8 mouse cellular contexts compared by ENCODE assay signal in the genomic region with DNA sequence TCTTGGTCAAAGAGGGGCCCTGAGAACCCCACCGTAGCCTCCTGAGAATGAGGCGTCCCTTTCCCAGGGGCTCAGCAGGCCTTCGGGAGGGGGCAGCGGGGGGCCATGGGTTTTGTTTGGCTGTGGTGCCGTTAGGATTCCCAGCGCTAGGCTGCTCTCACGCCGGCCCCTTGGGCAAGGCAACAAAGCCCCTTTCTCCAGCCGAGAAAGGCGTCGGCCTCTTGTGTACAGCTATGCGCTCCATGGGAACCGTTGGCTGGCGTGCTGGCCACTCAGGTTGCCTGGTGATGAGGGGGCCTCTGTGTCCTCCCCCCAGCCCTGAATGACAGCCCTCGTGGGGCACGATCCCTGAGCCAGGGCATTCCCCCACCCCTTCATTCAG. TPM values are rescaled to one million over a fixed set of nuclear protein-coding genes. Genes with fewer than 3 reads are reported as not detected.
A peak's percentile ranks its signal among the peaks of the same experiment; 100 is the strongest.
DNase-seq lines count a peak whose midpoint lies in the region; ATAC-seq and TF ChIP-seq lines count a peak whose summit lies in the region.

No protein-coding gene starts in this region.

- no peaks in the 10 kb centered on the region for H3K9me3 ChIP-seq in heart, embryonic 15.5 days (replicated peaks)
- no peaks in the 10 kb centered on the region for H3K9me3 ChIP-seq in liver, embryonic 14.5 days (ENCODE audit: control insufficient read depth, low read length)

- H3K27ac ChIP-seq in brown adipose tissue, adult 24 weeks (replicated peaks; ENCODE audit: low read depth, low read length): peak overlapping the region; percentile 78
- peak overlapping the region; percentile 86 for H3K27ac ChIP-seq in heart, embryonic 15.5 days
- H3K27ac ChIP-seq in liver, embryonic 14.5 days: peak overlapping the region; percentile 63

- H3K27me3 ChIP-seq in heart, embryonic 15.5 days: peaks cover 66% of the 10 kb centered on the region
- H3K27me3 ChIP-seq in liver, embryonic 14.5 days (ENCODE audit: control insufficient read depth, insufficient read depth, low read length): peaks cover 33% of the 10 kb centered on the region

- 0 out of 2 replicates have a peak, but pooled peaks cover 6% of the 10 kb centered on the region for H3K36me3 ChIP-seq in heart, embryonic 15.5 days
- H3K36me3 ChIP-seq in liver, embryonic 14.5 days (replicated peaks; ENCODE audit: control insufficient read depth, insufficient read depth, low read depth): peaks cover 13% of the 10 kb centered on the region

- no peak for TF ChIP-seq EP300 in liver, embryonic 14.5 days (IDR thresholded peaks at IDR 0.05; ENCODE audit: low read depth)

- 5% methylated on average over 16 of the region's 16 CpGs for WGBS in heart, embryonic 15.5 days
- WGBS in liver, embryonic 14.5 days (ENCODE audit: insufficient replicate concordance): under 1% methylated on average over 16 of the region's 16 CpGs

- H3K4me3 ChIP-seq in brown adipose tissue, adult 24 weeks (ENCODE audit: insufficient read depth, low read depth, low read length): peak overlapping the region; percentile 88
- H3K4me3 ChIP-seq in heart, embryonic 15.5 days: peak overlapping the region; percentile 54
- peak overlapping the region; percentile 77 to 82 for H3K4me3 ChIP-seq in liver, embryonic 14.5 days (ENCODE audit: insufficient read depth in 1 of 2, low read depth in 2 of 2, low read length in 2 of 2)

- ATAC-seq in heart, embryonic 15.5 days (replicated peaks; ENCODE audit: insufficient number of reproducible peaks, insufficient read depth, low FRiP score, low read depth): no peak
- ATAC-seq in liver, embryonic 14.5 days (ENCODE audit: insufficient read depth): no peak
- no peak for ATAC-seq in cerebellum, adult (ENCODE audit: insufficient number of reproducible peaks, low FRiP score, low TSS enrichment)

- DNase-seq in layer of hippocampus, adult 11-12 months (ENCODE audit: low spot score): peak; percentile 44
- no peak for DNase-seq in layer of hippocampus, adult 18-20 months (ENCODE audit: low spot score in 2 of 2)
- no peak for DNase-seq in liver, embryonic 14.5 days (ENCODE audit: low read depth in 3 of 3, low spot score in 3 of 3)
- DNase-seq in spleen, postnatal 4 days (ENCODE audit: low spot score in 2 of 2): peak; percentile 22 to 70
- DNase-seq in MN1 (ENCODE audit: low spot score): no peak

- H3K9ac ChIP-seq in heart, embryonic 15.5 days: peak overlapping the region; percentile 53; the same call in 1 of the 2 replicates
- H3K9ac ChIP-seq in liver, embryonic 14.5 days (replicated peaks): peak overlapping the region; percentile 84

- peak overlapping the region; percentile 87 for H3K4me2 ChIP-seq in heart, embryonic 15.5 days
- H3K4me2 ChIP-seq in liver, embryonic 14.5 days (ENCODE audit: low read depth): peak overlapping the region; percentile 83

- peaks cover 15% of the 10 kb centered on the region; the same call in 1 of the 2 replicates for H3K4me1 ChIP-seq in brown adipose tissue, adult 24 weeks (ENCODE audit: control insufficient read depth, insufficient read depth, insufficient read length, low read length)
- H3K4me1 ChIP-seq in heart, embryonic 15.5 days (replicated peaks): peaks cover 65% of the 10 kb centered on the region
- H3K4me1 ChIP-seq in liver, embryonic 14.5 days (replicated peaks; ENCODE audit: control insufficient read depth in 2 of 2, insufficient read depth in 2 of 2, low read length in 1 of 2): peaks cover 24 to 31% of the 10 kb centered on the region in 2 experiments

- TF ChIP-seq CTCF in liver, embryonic 14.5 days (IDR thresholded peaks at IDR 0.05; ENCODE audit: low read depth): no peak

RNA-seq across cellular contexts. Expression of gene Lfng, which starts 1.5 kb away (rescaled TPM):
- 10 to 100 TPM; 19.3 to 21.2 TPM for total RNA-seq in layer of hippocampus, adult 18-20 months (2021)
- 4.6 and 29.0 TPM in 2 replicates for polyA plus RNA-seq in brown adipose tissue, adult 24 weeks (2012; ENCODE audit: insufficient read depth, insufficient read length, missing spikeins)
- 5.0 and 7.9 TPM in 2 replicates for polyA plus RNA-seq in heart, embryonic 15.5 days (2015; fragmentation: Nextera tagmentation; extraction: Ambion mirVana)
- polyA plus RNA-seq in liver, embryonic 14.5 days (2012; rRNA removed): 12.1 and 15.8 TPM in 2 replicates
- polyA plus RNA-seq in liver, embryonic 14.5 days (2014; fragmentation: Nextera tagmentation; extraction: Ambion mirVana): 9.9 and 11.4 TPM in 2 replicates

RNA-seq across cellular contexts. Expression of gene Ttyh3, which starts 40.2 kb away (rescaled TPM):
- total RNA-seq in layer of hippocampus, adult 18-20 months (2021): 100 to 1,000 TPM; 182 to 186 TPM
- 4.8 and 5.2 TPM in 2 replicates for polyA plus RNA-seq in brown adipose tissue, adult 24 weeks (2012; ENCODE audit: insufficient read depth, insufficient read length, missing spikeins)
- 20.3 and 28.9 TPM in 2 replicates for polyA plus RNA-seq in heart, embryonic 15.5 days (2015; fragmentation: Nextera tagmentation; extraction: Ambion mirVana)
- polyA plus RNA-seq in liver, embryonic 14.5 days (2012; rRNA removed): 8.3 and 10.1 TPM in 2 replicates
- 5.4 and 7.2 TPM in 2 replicates for polyA plus RNA-seq in liver, embryonic 14.5 days (2014; fragmentation: Nextera tagmentation; extraction: Ambion mirVana)

RNA-seq across cellular contexts. Expression of gene Grifin, which starts 43.8 kb away (rescaled TPM):
- total RNA-seq in layer of hippocampus, adult 18-20 months (2021): not detected
- not detected in 2 replicates for polyA plus RNA-seq in brown adipose tissue, adult 24 weeks (2012; ENCODE audit: insufficient read depth, insufficient read length, missing spikeins)
- 1.1 TPM in 1 of 2 replicates, not detected in the other for polyA plus RNA-seq in heart, embryonic 15.5 days (2015; fragmentation: Nextera tagmentation; extraction: Ambion mirVana)
- polyA plus RNA-seq in liver, embryonic 14.5 days (2012; rRNA removed): 2.5 and 2.7 TPM in 2 replicates
- polyA plus RNA-seq in liver, embryonic 14.5 days (2014; fragmentation: Nextera tagmentation; extraction: Ambion mirVana): 2.3 and 4.0 TPM in 2 replicates

Comparison
In these comparisons a context has a peak if more than half of its experiments do, and no peak if none do; other contexts are left out.
1. DNase-seq: peak in layer of hippocampus, adult 11-12 months (single experiment) and spleen, postnatal 4 days (2 of 2); none in layer of hippocampus, adult 18-20 months (0 of 2), liver, embryonic 14.5 days (0 of 3) and MN1 (single experiment).
2. Peak in every context shown above with its lines, with median percentiles within 50 percentile points of each other: H3K27ac ChIP-seq and H3K4me3 ChIP-seq.